Mouse (Mus musculus): ENCODE data around the gene Sema4d.

GRCm38 (mm10) chr13:51681634-51682033, 111.9 kb downstream of the Sema4d start:
- TF ChIP-seq TAL1 (IDR thresholded peaks at IDR 0.05; ENCODE audit: low read length) (no peak), GATA1 (IDR thresholded peaks at IDR 0.05; ENCODE audit: low read length) (no peak)
